Mouse (Mus musculus): ENCODE results near the gene Tmem179b.

DNA sequence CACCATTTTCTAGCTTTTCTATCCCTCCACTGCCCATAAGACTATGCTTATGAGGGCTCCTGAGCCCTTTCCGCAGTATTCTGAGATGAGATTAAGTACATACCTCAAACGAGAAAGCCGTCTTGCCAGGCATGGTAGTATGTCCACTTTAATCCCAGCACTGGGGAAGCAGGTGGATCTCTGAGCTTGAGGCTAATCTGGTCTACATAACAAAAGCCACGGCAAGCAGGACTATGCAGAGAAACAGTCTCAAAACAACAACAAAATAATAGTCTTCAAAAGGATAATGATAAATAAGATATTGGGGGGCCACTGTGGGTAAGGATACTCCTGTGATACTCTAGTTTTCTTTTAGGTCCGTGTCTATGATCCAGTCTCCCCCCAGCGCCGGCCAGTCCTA is 35.4 kb downstream of the Tmem179b start:
- TF ChIP-seq EP300 (IDR thresholded peaks at IDR 0.05; ENCODE audit: insufficient read depth, low read depth, low read length) (no peak), CTCF (IDR thresholded peaks at IDR 0.05; ENCODE audit: low read depth, low read length) (no peak)

Measured in ES-Bruce4 (cell line).